Mouse (Mus musculus): Measurements from ENCODE around the gene Plxna3.
"Not testable (repeated sequence)": the region's sequence is repeated elsewhere in the genome, so short reads cannot be mapped to it uniquely, and the experiment has no call there.

Gene Plxna3

GRCm38 (mm10) chrX:74328725-74329161, at the start of gene Plxna3:
Plxna3 (plus strand) TSS chrX:74329066.
- peak; percentile 97 for DNase-seq

DNA sequence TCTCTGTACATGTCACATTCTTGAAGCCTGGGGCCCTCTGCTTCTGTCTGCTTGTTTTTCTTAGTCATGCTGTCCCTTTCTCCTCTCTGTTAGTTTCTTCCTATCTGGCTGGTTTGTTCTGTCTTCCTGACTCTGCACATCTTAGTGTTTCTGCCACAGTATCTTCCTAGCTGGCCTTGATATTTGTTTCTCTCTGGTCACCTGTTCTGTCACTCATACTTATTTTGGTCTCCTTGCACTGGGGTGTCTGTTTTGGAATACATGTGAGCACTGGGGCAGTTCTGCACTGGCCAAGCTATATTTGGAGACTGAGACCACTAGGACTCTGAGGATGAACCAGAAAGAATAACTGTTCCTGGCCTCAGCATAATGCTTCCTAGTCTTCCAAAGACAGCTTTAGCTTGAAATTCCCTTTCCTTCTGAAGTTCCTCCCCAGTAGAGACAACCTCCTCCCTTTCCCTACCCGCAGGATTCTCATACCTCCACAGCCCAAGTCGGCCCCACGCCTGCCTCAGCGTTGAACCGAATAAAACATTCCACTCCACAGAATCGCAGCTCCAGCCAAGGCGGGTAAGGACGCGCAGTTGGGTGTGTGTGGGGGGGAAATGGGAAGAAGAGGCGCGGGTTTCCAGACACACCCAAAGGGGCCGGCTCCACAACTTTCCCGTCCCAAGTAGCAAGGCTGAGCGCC, 47.7 kb upstream of the Plxna3 start:
- DNase-seq: no peak

DNA sequence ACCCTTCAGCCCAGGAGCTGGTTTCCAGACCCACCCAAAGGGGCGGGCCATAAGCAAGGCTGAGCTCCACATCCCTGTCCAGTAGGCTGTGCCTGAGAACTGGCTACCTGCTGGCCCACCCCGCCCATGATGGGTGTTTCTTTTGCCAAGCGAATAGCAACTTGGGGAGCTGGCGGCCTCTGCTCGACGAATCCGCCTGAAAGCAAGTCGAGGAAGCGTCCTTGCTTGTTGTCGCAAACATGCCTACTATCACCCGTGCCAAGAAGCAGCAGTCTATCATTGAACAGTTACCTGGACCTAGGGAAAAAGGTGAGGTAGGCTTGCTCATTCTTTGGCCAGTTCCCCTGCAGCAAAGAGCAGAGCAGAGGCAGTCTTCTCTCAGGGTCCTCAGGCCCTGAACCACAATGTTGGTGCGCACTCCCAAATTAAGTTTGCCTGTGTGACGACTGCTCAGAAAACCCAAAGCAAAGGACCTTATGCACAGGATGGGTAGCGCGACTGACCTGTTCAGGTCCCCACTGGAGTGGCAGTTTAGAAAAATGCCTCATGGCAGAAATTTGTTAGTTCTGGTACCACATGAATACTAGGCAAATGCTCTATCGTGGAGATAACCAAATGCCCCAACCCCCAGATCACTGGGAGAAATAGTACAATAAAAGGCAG, 47.0 kb upstream of the Plxna3 start, which contains the start of the genes Taz and Dnase1l1:
TSS of gene Taz (plus strand) at position 181 of the 663 bp plus-strand sequence.
TSS of gene Dnase1l1 (minus strand) at position 606 of the 663 bp plus-strand sequence.
- DNase-seq: peak; percentile 99

GRCm38 (mm10) chrX:74282395-74283091, 46.3 kb upstream of the Plxna3 start:
- peak; percentile 99 for DNase-seq

- no peak for DNase-seq
Observed at GRCm38 (mm10) chrX:74283092-74283437, 45.8 kb upstream of the Plxna3 start.

- no peak for DNase-seq
Observed at GRCm38 (mm10) chrX:74293431-74293830, 35.4 kb upstream of the Plxna3 start.

DNA sequence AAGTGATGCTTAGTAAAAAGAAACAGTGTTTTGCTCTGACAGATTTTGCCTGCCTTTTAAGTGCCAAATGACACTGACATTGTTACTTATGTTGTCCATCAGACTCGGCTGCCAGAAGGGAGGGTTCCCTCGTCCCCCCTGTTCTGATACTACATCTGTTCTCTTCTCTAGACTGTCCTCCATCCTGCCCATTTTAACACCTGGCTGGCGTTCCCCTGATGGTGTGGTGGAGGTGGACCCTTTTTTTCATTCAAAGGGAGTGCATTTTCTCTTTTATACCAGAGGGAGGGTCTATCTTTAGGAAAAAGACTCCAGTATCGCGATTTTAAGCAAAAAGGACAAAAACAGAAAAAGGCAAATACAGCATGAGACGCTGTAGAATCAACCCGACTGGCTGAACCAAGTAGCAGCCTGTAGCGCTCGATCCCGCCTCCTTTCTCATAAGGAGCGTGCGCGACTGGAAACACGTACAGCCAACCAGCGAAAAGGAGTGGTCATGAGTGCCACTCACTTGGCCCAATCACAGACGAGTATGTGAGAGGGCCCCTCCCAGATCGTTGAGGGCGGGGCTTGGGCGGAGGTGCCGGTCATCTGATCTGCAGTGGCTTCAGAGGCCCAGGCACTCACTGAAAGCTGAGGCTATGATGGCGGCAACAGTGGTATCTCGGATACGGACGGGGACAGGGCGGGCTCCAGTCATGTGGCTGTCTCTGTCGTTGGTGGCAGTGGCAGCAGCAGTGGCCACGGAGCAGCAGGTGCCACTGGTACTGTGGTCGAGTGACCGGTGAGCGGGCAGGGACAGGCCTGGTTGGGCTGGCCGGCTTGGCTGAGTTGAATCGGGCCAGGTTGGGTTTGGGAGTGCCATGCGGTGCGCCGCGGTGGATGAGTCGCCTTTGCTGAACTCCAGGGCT, 32.1 kb upstream of the Plxna3 start, which contains the start of gene Atp6ap1:
TSS of gene Atp6ap1 (plus strand) at position 560 of the 911 bp plus-strand sequence.
- peak; percentile 100 for DNase-seq

DNA sequence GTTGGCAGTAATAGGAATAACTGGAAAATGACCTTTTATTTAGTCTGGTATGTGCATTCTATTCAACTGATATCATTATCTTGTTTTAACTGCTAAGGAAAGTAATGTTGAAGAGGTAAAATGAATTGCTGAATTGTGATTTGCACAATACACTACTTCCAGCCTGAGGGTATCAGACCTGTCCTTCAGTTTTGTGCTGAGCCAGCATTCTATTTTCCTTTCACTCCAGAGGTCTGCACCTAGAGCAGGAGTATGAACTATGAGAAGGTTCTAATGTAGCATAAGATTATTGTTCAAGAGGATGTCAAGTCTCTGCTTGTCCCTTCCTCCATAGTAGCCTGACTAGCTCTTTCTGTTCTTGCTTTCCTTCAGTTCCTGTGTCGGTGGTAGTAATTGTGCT, 30.5 kb upstream of the Plxna3 start:
- DNase-seq: no peak

DNA sequence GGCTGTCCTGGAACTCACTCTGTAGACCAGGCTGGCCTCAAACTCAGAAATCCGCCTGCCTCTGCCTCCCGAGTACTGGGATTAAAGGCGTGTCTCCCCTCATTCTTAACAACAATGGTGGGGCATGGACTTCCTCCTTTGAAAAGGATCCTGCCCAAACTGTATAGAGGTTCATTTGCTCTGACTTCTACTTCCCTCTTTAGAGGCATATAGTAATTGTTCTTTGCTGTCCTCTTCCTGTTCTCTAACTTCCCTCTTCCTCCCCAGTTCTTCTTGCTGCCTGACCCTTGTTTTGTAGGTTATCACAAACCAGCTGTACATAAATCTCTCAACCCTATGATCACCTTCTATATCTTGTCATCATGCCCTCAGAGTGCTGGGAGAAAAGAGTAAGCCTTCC, 29.1 kb upstream of the Plxna3 start:
- no peak for DNase-seq

GRCm38 (mm10) chrX:74304867-74305700, 23.8 kb upstream of the Plxna3 start, which contains the start of gene Gdi1:
Gdi1 (plus strand) TSS chrX:74304998.
- DNase-seq: peak; percentile 98

DNA sequence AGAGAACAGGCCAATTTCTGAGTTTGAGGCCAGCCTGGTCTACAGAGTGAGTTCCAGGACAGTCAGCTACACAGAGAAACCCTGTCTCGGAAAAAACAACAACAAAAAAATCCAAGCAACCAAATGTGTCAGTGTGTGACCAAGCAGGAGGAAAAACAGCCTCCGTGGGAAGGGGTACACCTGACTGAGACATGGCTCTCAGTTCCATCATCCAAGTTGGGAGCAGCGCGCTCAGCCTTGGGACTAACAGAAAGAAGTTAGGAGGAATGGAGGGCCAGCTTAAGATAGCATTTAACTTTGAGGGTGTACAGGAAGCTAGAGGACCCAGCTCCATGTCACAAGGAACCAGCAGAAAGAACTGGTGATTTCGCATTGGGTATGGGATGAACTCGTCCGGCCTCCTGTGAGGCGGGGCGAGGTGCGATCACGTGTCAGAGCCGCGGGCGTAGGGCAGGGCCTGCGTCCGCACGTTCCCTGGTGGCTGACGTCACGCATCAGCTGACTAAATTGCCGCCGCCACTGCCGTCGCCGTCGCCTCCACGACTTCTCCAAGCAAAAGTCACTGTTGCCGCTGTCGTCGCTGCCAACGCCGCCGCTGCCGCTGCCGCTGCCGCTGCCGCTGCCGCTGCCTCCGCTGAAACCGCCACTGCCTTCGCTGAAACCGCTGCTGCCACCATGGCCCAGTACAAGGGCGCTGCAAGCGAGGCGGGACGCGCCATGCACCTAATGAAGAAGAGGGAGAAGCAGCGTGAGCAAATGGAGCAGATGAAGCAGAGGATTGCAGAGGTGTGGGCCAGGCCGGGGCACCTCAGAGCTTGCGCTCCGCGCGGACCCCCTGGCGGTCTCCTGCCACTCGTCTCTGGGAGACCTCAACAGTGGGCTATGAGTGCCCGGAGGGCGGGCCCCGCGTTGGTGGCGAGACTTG, 16.1 kb upstream of the Plxna3 start, which contains the start of gene Fam50a:
TSS of gene Fam50a (plus strand) at position 494 of the 925 bp plus-strand sequence.
- peak; percentile 99 for DNase-seq

DNA sequence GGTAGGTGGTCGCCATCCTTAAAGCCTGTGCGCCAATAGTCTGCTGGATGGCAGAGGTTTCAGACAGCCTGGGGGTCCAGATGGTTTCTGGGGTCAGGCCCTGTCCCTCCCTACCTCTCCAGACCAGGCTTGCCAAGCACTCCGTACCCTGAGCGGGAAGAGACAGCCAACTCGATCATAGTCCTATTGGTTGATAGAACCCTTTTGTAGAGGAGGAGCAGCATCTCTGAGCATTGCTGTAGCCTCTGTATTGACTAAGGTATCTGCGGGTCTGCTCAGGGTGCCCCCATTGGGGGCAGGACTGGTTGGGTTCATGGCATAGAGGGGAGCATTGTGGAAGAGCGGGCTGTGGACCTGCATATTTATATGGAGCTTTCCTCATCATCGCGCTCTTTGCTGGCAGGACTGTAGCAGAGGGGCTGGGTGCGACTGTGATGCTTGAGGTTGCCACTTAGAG, 377 bp downstream of the Plxna3 start:
- no peak for DNase-seq

GRCm38 (mm10) chrX:74330166-74330930, 1.5 kb downstream of the Plxna3 start:
- peak; percentile 25 for DNase-seq

- no peak for DNase-seq
Observed at GRCm38 (mm10) chrX:74352645-74353466, 24.0 kb downstream of the Plxna3 start.

DNA sequence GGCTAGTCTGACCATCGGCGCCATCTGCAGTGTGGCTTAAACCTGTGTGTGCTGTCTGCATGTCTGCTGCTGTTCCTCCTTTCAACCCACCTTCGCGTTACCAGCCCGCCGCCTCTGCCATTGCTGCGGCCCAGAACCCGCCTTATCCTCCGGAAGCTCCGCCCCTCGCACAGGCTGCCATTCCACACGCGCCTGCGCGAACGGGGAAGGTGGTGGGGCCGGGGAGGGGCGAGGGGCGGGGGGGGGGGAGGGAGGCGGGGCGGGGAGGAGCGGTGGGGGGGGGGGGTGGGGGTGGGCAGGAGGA, 24.6 kb downstream of the Plxna3 start, which contains the start of gene Lage3:
TSS of gene Lage3 (minus strand) at position 152 of the 304 bp plus-strand sequence.
- DNase-seq: peak; percentile 99

DNA sequence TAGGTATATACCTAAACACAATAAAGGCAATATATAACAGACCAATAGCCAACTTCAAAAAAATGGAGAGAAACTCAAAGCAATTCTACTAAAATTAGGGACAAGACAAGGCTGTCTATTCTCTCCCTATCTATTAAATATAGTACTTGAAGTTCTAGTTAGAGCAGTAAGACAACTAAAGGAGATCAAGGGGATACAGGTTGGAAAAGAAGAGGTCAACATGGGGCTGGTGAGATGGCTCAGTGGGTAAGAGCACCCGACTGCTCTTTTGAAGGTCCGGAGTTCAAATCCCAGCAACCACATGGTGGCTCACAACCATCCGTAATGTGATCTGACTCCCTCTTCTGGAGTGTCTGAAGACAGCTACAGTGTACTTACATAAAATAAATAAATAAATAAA, 28.2 kb downstream of the Plxna3 start:
- not testable (repeated sequence) for DNase-seq

DNA sequence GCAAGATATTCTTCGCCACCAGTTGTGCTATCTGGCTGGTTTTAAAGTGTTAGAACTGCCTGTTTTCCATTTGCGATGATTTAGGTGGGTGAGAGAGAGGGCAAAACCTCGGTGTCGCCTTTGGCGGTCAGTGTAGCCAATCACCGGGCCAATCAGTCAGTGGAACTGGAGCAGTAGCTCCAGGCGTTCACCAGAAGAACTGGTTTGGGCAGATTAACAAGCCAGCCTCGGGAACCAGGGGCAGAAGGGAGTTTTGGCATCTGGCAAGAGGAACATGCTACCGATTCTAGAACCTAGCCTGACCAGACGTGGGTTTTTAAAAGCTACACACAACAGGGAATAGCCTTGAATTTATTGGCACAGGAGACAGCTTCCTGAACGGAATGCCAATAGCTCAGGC, 30.3 kb downstream of the Plxna3 start:
- no peak for DNase-seq

DNA sequence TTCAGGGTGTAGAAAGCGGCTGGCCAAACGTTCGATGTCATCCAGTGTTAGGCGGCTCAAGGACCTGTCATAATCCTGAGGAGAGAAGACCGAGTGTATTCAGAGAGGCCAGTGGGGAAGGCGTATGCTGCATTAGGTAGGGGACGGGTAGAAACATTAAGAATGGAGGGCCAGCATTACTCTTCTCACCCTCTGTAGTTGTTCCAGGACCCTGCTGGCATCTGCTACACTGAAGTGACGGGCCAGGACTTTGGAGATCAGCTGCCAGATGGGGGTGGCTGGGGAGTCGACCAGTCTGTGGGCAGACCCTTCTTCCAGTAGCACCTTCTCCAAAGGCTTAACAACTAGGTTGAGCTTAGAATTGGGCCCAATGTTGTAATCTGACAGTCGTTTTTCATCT, 38.6 kb downstream of the Plxna3 start:
- peak; percentile 70 for DNase-seq
